In genomic region chr14:47004161-47004560, GRCm38 (mm10) we compare ENCODE assay signal across 8 mouse cellular contexts.
DNase-seq lines count a peak whose midpoint lies in the region; ATAC-seq and TF ChIP-seq lines count a peak whose summit lies in the region.
"Had no signal": no experiment of that assay in that cellular context is flagged by ENCODE, and none has a peak within 500 bp of the region (broad histone marks: within the 10 kb centered on the region; RNA-seq: fewer than 3 reads in every experiment).

No protein-coding gene starts in this region.

- H3K4me3 ChIP-seq in kidney, embryonic 16.5 days (ENCODE audit: low read length) = no peak overlapping the region
- no peak overlapping the region for H3K4me3 ChIP-seq in ES-Bruce4 (ENCODE audit: low read depth, low read length)
- no peak overlapping the region for H3K4me3 ChIP-seq in kidney, postnatal 0 days (replicated peaks; ENCODE audit: low read depth, low read length)
- H3K4me3 ChIP-seq: embryonic facial prominence, embryonic 15.5 days had no signal

- no peak for TF ChIP-seq EP300 in ES-Bruce4 (IDR thresholded peaks at IDR 0.05; ENCODE audit: insufficient read depth, low read depth, low read length)

- no peak for TF ChIP-seq POLR2A in ES-Bruce4 (IDR thresholded peaks at IDR 0.05; ENCODE audit: insufficient read depth, low read length)

- no peaks in the 10 kb centered on the region for H3K36me3 ChIP-seq in kidney, embryonic 16.5 days (ENCODE audit: insufficient read depth, low read length)
- no peaks in the 10 kb centered on the region for H3K36me3 ChIP-seq in ES-Bruce4 (ENCODE audit: control insufficient read depth, insufficient read depth, low read length, poor library complexity, severe bottlenecking)
- no peaks in the 10 kb centered on the region for H3K36me3 ChIP-seq in kidney, postnatal 0 days (ENCODE audit: insufficient read depth, low read length)
- H3K36me3 ChIP-seq: embryonic facial prominence, embryonic 15.5 days had no signal

- peak; percentile 56 for TF ChIP-seq CTCF in ES-Bruce4 (IDR thresholded peaks at IDR 0.05; ENCODE audit: low read depth, low read length)
- TF ChIP-seq CTCF in kidney, postnatal 0 days (IDR thresholded peaks at IDR 0.05; ENCODE audit: low read depth) = peak; percentile 66

- H3K4me1 ChIP-seq in kidney, embryonic 16.5 days (ENCODE audit: insufficient read depth, low read length) = 0 out of 2 replicates have a peak, but pooled peaks cover 3% of the 10 kb centered on the region
- no peaks in the 10 kb centered on the region for H3K4me1 ChIP-seq in ES-Bruce4 (ENCODE audit: control insufficient read depth, insufficient read depth, low read length)
- 0 out of 2 replicates have a peak, but pooled peaks cover 4% of the 10 kb centered on the region for H3K4me1 ChIP-seq in kidney, postnatal 0 days (replicated peaks; ENCODE audit: insufficient read depth, low read length)

- no peak overlapping the region for H3K4me2 ChIP-seq in kidney, embryonic 16.5 days (replicated peaks; ENCODE audit: low read depth, low read length)
- H3K4me2 ChIP-seq in kidney, postnatal 0 days (ENCODE audit: low read length) = no peak overlapping the region
- H3K4me2 ChIP-seq: embryonic facial prominence, embryonic 15.5 days had no signal

- no peaks in the 10 kb centered on the region for H3K9me3 ChIP-seq in kidney, embryonic 16.5 days (ENCODE audit: low read length)
- H3K9me3 ChIP-seq in ES-Bruce4 (replicated peaks; ENCODE audit: control insufficient read depth, insufficient read depth, low read length, poor library complexity, severe bottlenecking) = no peaks in the 10 kb centered on the region
- H3K9me3 ChIP-seq in kidney, postnatal 0 days (replicated peaks; ENCODE audit: low read length) = no peaks in the 10 kb centered on the region
- H3K9me3 ChIP-seq: embryonic facial prominence, embryonic 15.5 days had no signal

- H3K27me3 ChIP-seq in kidney, embryonic 16.5 days (ENCODE audit: insufficient read depth, low read length) = no peaks in the 10 kb centered on the region
- no peaks in the 10 kb centered on the region for H3K27me3 ChIP-seq in ES-Bruce4 (ENCODE audit: control insufficient read depth, insufficient read depth, low read length, poor library complexity, severe bottlenecking)
- no peaks in the 10 kb centered on the region for H3K27me3 ChIP-seq in kidney, postnatal 0 days (ENCODE audit: insufficient read depth, low read length)
- H3K27me3 ChIP-seq: embryonic facial prominence, embryonic 15.5 days had no signal

- DNase-seq in kidney, adult 18-20 months = peak; percentile 36
- DNase-seq in adrenal gland, postnatal 25 days = peak; percentile 37
- peak; percentile 33 for DNase-seq in kidney, postnatal 0 days (ENCODE audit: low spot score)
- DNase-seq in thymus, postnatal 0 days (ENCODE audit: low spot score) = no peak
- DNase-seq in spleen, postnatal 36 days (ENCODE audit: low spot score in 2 of 2) = no peak

- H3K9ac ChIP-seq in kidney, embryonic 16.5 days (replicated peaks; ENCODE audit: low read length) = no peak overlapping the region
- no peak overlapping the region for H3K9ac ChIP-seq in ES-Bruce4 (ENCODE audit: low read depth, poor library complexity, severe bottlenecking)
- H3K9ac ChIP-seq in kidney, postnatal 0 days (ENCODE audit: low read depth, low read length) = no peak overlapping the region
- H3K9ac ChIP-seq: embryonic facial prominence, embryonic 15.5 days had no signal

- no peak for ATAC-seq in kidney, embryonic 16.5 days (ENCODE audit: low FRiP score, low TSS enrichment)
- no peak for ATAC-seq in kidney, postnatal 0 days (replicated peaks; ENCODE audit: low FRiP score, low read depth)

- no peak overlapping the region for H3K27ac ChIP-seq in kidney, embryonic 16.5 days (ENCODE audit: low read length)
- no peak overlapping the region for H3K27ac ChIP-seq in ES-Bruce4 (ENCODE audit: insufficient read depth, low read length)
- H3K27ac ChIP-seq in kidney, postnatal 0 days = no peak overlapping the region
- H3K27ac ChIP-seq: embryonic facial prominence, embryonic 15.5 days had no signal

- 22% methylated on average over 3 of the region's 3 CpGs for WGBS in kidney, embryonic 16.5 days
- 23% methylated on average over 3 of the region's 3 CpGs for WGBS in kidney, postnatal 0 days

Comparison
In these comparisons a context has a peak if more than half of its experiments do, and no peak if none do; other contexts are left out.
1. DNase-seq: peak in kidney, adult 18-20 months (single experiment), adrenal gland, postnatal 25 days (single experiment) and kidney, postnatal 0 days (single experiment); none in thymus, postnatal 0 days (single experiment) and spleen, postnatal 36 days (0 of 2).